Comparison of ENCODE assay signal across 8 mouse cellular contexts in the genomic region with DNA sequence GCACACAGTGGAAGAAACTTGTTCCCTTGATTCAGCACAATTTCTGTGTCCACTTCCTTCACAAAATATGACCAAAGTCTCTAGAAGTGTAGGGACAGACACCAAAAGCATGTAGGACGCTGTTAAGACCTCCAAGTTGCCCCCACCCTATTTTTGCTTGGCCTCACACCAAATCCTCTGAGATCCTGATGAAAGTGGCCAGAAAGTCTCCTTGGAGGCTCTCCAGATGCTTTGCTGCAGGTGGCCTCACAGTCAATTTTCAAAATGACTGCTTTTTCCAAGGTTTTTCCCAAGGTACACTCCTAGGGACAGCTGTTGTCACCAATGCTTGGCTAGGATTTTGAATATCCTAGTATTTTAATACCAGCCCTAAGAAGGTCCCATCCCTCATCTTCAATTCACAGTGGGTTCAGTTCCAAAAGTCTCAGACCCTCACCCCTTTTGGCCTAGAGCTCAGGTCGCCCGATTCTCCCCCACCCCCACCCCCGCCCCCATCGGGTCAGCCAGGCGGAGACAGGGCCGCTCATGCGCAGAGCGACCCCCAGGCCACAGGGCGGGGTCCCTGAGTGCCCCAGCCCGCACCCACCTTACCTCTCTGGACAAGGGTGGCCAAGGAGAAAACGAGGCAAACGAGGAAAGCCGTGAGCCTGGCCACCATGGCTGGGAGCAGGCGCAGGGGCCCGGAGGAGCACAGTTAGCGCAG. TPM values are rescaled to one million over a fixed set of nuclear protein-coding genes. Genes with fewer than 3 reads are reported as not detected.
DNase-seq lines count a peak whose midpoint lies in the region; ATAC-seq and TF ChIP-seq lines count a peak whose summit lies in the region.

No protein-coding gene starts in this region.

- no peak for TF ChIP-seq CTCF in lung, adult 2 months (IDR thresholded peaks at IDR 0.05; ENCODE audit: insufficient read depth, low read length)
- no peak for TF ChIP-seq CTCF in heart, postnatal 0 days (IDR thresholded peaks at IDR 0.05; ENCODE audit: low read depth)

- no peaks in the 10 kb centered on the region for H3K9me3 ChIP-seq in heart, postnatal 0 days (replicated peaks; ENCODE audit: control insufficient read depth, low read length)

- no peaks in the 10 kb centered on the region; the same call in 1 of the 2 replicates for H3K4me1 ChIP-seq in lung, adult 2 months (ENCODE audit: control insufficient read depth, insufficient read depth, low read length)
- no peaks in the 10 kb centered on the region for H3K4me1 ChIP-seq in heart, postnatal 0 days (ENCODE audit: control insufficient read depth, insufficient read depth)

- H3K4me3 ChIP-seq in lung, adult 2 months (replicated peaks; ENCODE audit: extremely low read depth, low read depth, low read length), result peak overlapping the region; percentile 96
- H3K4me3 ChIP-seq in heart, postnatal 0 days (ENCODE audit: low read depth, low read length), result peak overlapping the region; percentile 71
- peak overlapping the region; percentile 31 for H3K4me3 ChIP-seq in macrophage (ENCODE audit: inconsistent target)

- no peaks in the 10 kb centered on the region for H3K36me3 ChIP-seq in heart, postnatal 0 days (replicated peaks; ENCODE audit: control insufficient read depth, insufficient read depth, low read length)
- no peaks in the 10 kb centered on the region for H3K36me3 ChIP-seq in macrophage (ENCODE audit: inconsistent target)

- no peak for TF ChIP-seq EP300 in heart, postnatal 0 days (IDR thresholded peaks at IDR 0.05; ENCODE audit: low read depth)

- peak overlapping the region; percentile 76 for H3K9ac ChIP-seq in heart, postnatal 0 days (replicated peaks; ENCODE audit: low read depth, low read length)

- DNase-seq in lung, adult 2 months, result peak; percentile 3
- no peak for DNase-seq in lung, postnatal 10 days
- peak; percentile 21 for DNase-seq in cerebellum, adult 8-10 months
- DNase-seq in heart, postnatal 0 days (ENCODE audit: low spot score), result no peak
- DNase-seq in ovary, postnatal 36 days (ENCODE audit: low spot score), result no peak
- no peak for DNase-seq in adrenal gland, postnatal 4 days (ENCODE audit: low spot score in 2 of 2)
- no peak for DNase-seq in right cerebral cortex, postnatal 10 days (ENCODE audit: low spot score in 2 of 2)

- WGBS in lung, adult 2 months, result 31% methylated on average over 17 of the region's 17 CpGs
- WGBS in heart, postnatal 0 days, result 21% methylated on average over 16 of the region's 17 CpGs
- WGBS in macrophage (ENCODE audit: missing documents), result 20% methylated on average over 8 of the region's 17 CpGs

- peak; percentile 72 for ATAC-seq in heart, postnatal 0 days (ENCODE audit: insufficient read depth, low read depth)

- H3K4me2 ChIP-seq in heart, postnatal 0 days (ENCODE audit: low read depth, low read length), result peak overlapping the region; percentile 73

- TF ChIP-seq POLR2A in lung, adult 2 months (IDR thresholded peaks at IDR 0.05; ENCODE audit: borderline replicate concordance, extremely low read depth, low read depth, low read length), result 0 out of 2 replicates have a peak, but pooled peaks have one; percentile 20

- peak overlapping the region; percentile 97 for H3K27ac ChIP-seq in heart, postnatal 0 days (ENCODE audit: low read depth)
- H3K27ac ChIP-seq in macrophage, result peak overlapping the region; percentile 31

- peaks cover 25% of the 10 kb centered on the region; the same call in 1 of the 2 replicates for H3K79me2 ChIP-seq in macrophage (ENCODE audit: inconsistent target)

- no peaks in the 10 kb centered on the region for H3K27me3 ChIP-seq in heart, postnatal 0 days (ENCODE audit: control insufficient read depth, insufficient read depth, low read length)

RNA-seq across cellular contexts. Expression of gene Cd99l2, which starts 0.6 kb away (rescaled TPM):
- polyA plus RNA-seq in lung, adult 2 months (2012; rRNA removed), result 15.2 and 51.2 TPM in 2 replicates
- total RNA-seq in heart, postnatal 0 days (2014; rRNA removed; ENCODE audit: low replicate concordance), result 37.6 and 43.9 TPM in 2 replicates
- polyA plus RNA-seq in heart, postnatal 0 days (2015; fragmentation: Nextera tagmentation; extraction: Ambion mirVana), result 21.2 and 22.1 TPM in 2 replicates
- total RNA-seq in macrophage (2018; cell fraction: chromatin; rRNA removed), result 10 to 100 TPM in 20 of 26 experiments, 1 to 10 TPM in 6; 6.1 to 39.1 (median 22.2) TPM
- total RNA-seq in macrophage (2018; cell fraction: cytosol; rRNA removed), result 10 to 100 TPM; 15.4 to 27.6 (median 21.2) TPM
- total RNA-seq in macrophage (2018; cell fraction: nucleus; rRNA removed), result 10 to 100 TPM; 13.7 to 32.6 (median 24.2) TPM
- 15.1 to 19.2 TPM (median 18.8 TPM) in 3 replicates for polyA plus RNA-seq in macrophage (2018)
- 10 to 100 TPM; 64.1 to 66.0 TPM for total RNA-seq in adrenal gland, postnatal 4 days (2021)

Comparison
In these comparisons a context has a peak if more than half of its experiments do, and no peak if none do; other contexts are left out.
1. DNase-seq: peak in lung, adult 2 months (single experiment) and cerebellum, adult 8-10 months (single experiment); none in lung, postnatal 10 days (single experiment), heart, postnatal 0 days (single experiment), ovary, postnatal 36 days (single experiment), adrenal gland, postnatal 4 days (0 of 2) and right cerebral cortex, postnatal 10 days (0 of 2).
2. H3K4me3 ChIP-seq: peak in every context shown above with its lines; median percentile 96 in lung, adult 2 months; 71 in heart, postnatal 0 days; 31 in macrophage.